In the genomic region with DNA sequence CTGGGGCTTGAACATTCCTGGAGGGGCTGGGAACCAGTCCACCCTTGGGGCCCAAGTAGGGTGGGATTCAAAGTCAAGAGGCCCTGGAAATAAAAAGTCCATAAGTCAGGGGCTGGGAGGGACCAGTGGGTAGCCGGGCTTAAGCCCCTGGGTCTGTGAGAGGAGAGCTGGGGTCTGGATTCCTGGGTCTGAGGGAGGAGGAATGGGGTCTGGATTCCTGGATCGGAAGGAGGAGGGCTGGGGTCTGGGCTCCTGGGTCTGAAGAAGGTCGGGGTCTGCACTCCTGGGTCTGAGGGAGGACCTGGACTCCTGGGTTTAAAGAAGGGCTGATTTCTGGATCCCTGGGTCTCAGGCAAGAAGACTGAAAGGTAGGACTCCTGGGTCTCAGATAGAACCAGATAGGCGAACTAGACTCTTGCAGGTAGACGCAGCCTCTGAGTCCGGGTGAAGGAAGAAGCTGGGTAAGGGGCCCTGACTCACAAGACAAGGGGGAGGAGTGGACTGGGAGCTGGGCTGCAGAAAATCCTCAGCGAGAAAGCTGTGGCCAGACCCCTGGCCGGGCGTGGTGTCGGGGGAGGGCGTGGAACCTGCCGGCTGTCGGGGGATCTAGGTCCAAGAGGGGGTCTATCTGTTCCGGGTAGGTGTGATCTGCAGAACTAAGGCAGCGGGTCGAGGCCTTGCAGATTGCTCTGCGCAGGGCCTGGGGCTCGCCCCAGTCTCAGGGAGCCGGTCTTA, we compare ENCODE assay signal across 8 mouse cellular contexts. TPM values are rescaled to one million over a fixed set of nuclear protein-coding genes. Genes with fewer than 3 reads are reported as not detected.
DNase-seq lines count a peak whose midpoint lies in the region; ATAC-seq and TF ChIP-seq lines count a peak whose summit lies in the region.

No protein-coding gene starts in this region.

- peaks cover 4% of the 10 kb centered on the region; the same call in 1 of the 2 replicates for H3K36me3 ChIP-seq in embryonic facial prominence, embryonic 11.5 days (replicated peaks; ENCODE audit: control insufficient read depth, insufficient read depth, low read depth, low read length)
- 0 out of 2 replicates have a peak, but pooled peaks cover 5% of the 10 kb centered on the region for H3K36me3 ChIP-seq in hindbrain, postnatal 0 days (ENCODE audit: insufficient read depth, low read length)
- peaks cover 17% of the 10 kb centered on the region for H3K36me3 ChIP-seq in midbrain, postnatal 0 days (ENCODE audit: insufficient read depth, low read length)

- H3K27ac ChIP-seq in layer of hippocampus, adult 2 months: peak overlapping the region; percentile 94
- H3K27ac ChIP-seq in embryonic facial prominence, embryonic 11.5 days (replicated peaks; ENCODE audit: low read depth, low read length): no peak overlapping the region
- H3K27ac ChIP-seq in hindbrain, postnatal 0 days: peak overlapping the region; percentile 79
- peak overlapping the region; percentile 88 for H3K27ac ChIP-seq in midbrain, postnatal 0 days (ENCODE audit: low read depth, low read length)

- no peak; the same call in 1 of the 2 replicates for ATAC-seq in embryonic facial prominence, embryonic 11.5 days (replicated peaks; ENCODE audit: insufficient number of reproducible peaks, low FRiP score, low TSS enrichment, low read depth)
- peak; percentile 4 for ATAC-seq in hindbrain, postnatal 0 days
- peak; percentile 15 for ATAC-seq in midbrain, postnatal 0 days (ENCODE audit: low FRiP score)

- no peak for DNase-seq in layer of hippocampus, adult 2 months (ENCODE audit: low spot score in 2 of 2)
- DNase-seq in layer of hippocampus, postnatal 10 days (ENCODE audit: low spot score in 2 of 2): no peak
- no peak for DNase-seq in embryonic facial prominence, embryonic 11.5 days (ENCODE audit: low spot score)
- no peak for DNase-seq in hindbrain, postnatal 0 days (ENCODE audit: low spot score)
- peak; percentile 12 for DNase-seq in midbrain, postnatal 0 days (ENCODE audit: low spot score)
- DNase-seq in right cerebral cortex, postnatal 25 days: no peak
- no peak for DNase-seq in spleen, postnatal 4 days (ENCODE audit: low spot score in 2 of 2)
- no peak for DNase-seq in kidney, adult 9 months

- H3K9me3 ChIP-seq in embryonic facial prominence, embryonic 11.5 days (replicated peaks; ENCODE audit: control insufficient read depth, low read length): no peaks in the 10 kb centered on the region
- H3K9me3 ChIP-seq in hindbrain, postnatal 0 days (ENCODE audit: low read length): no peaks in the 10 kb centered on the region
- H3K9me3 ChIP-seq in midbrain, postnatal 0 days (ENCODE audit: low read length): no peaks in the 10 kb centered on the region

- no peaks in the 10 kb centered on the region for H3K4me1 ChIP-seq in embryonic facial prominence, embryonic 11.5 days (ENCODE audit: control insufficient read depth, insufficient read depth, low read length)
- H3K4me1 ChIP-seq in hindbrain, postnatal 0 days (ENCODE audit: insufficient read depth, low read length): peaks cover 10% of the 10 kb centered on the region
- peaks cover 14% of the 10 kb centered on the region for H3K4me1 ChIP-seq in midbrain, postnatal 0 days (ENCODE audit: insufficient read depth, low read length)

- 5% methylated on average over 19 of the region's 19 CpGs for WGBS in embryonic facial prominence, embryonic 11.5 days
- 6% methylated on average over 18 of the region's 19 CpGs for WGBS in hindbrain, postnatal 0 days
- WGBS in midbrain, postnatal 0 days: 4% methylated on average over 19 of the region's 19 CpGs

- H3K9ac ChIP-seq in embryonic facial prominence, embryonic 11.5 days (replicated peaks; ENCODE audit: low read length): peak overlapping the region; percentile 89
- H3K9ac ChIP-seq in hindbrain, postnatal 0 days (replicated peaks; ENCODE audit: low read length): peak overlapping the region; percentile 95
- H3K9ac ChIP-seq in midbrain, postnatal 0 days (replicated peaks; ENCODE audit: low read length, poor library complexity, severe bottlenecking): peak overlapping the region; percentile 99

- no peak for TF ChIP-seq CTCF in layer of hippocampus, adult 2 months (conservative IDR thresholded peaks at IDR 0.05)
- TF ChIP-seq CTCF in hindbrain, postnatal 0 days (IDR thresholded peaks at IDR 0.05; ENCODE audit: low read depth): no peak
- no peak for TF ChIP-seq CTCF in midbrain, postnatal 0 days (IDR thresholded peaks at IDR 0.05)

- peak overlapping the region; percentile 79 for H3K4me3 ChIP-seq in layer of hippocampus, adult 2 months
- peak overlapping the region; percentile 77 for H3K4me3 ChIP-seq in embryonic facial prominence, embryonic 11.5 days (ENCODE audit: low read depth, low read length)
- H3K4me3 ChIP-seq in hindbrain, postnatal 0 days (ENCODE audit: low read length): peak overlapping the region; percentile 82
- H3K4me3 ChIP-seq in midbrain, postnatal 0 days (ENCODE audit: low read depth, low read length): peak overlapping the region; percentile 84

- H3K27me3 ChIP-seq in embryonic facial prominence, embryonic 11.5 days (ENCODE audit: control insufficient read depth, insufficient read depth, low read length): peaks cover 21% of the 10 kb centered on the region
- H3K27me3 ChIP-seq in hindbrain, postnatal 0 days (ENCODE audit: insufficient read depth, low read length): no peaks in the 10 kb centered on the region
- H3K27me3 ChIP-seq in midbrain, postnatal 0 days (ENCODE audit: insufficient read depth, low read length): no peaks in the 10 kb centered on the region

- H3K4me2 ChIP-seq in embryonic facial prominence, embryonic 11.5 days (ENCODE audit: low read depth, low read length): peak overlapping the region; percentile 62
- H3K4me2 ChIP-seq in hindbrain, postnatal 0 days (ENCODE audit: low read depth, low read length): peak overlapping the region; percentile 93
- peak overlapping the region; percentile 91 for H3K4me2 ChIP-seq in midbrain, postnatal 0 days (ENCODE audit: low read depth, low read length, poor library complexity, severe bottlenecking)

RNA-seq across cellular contexts. Expression of a gene that starts 0.5 kb away (rescaled TPM):
- total RNA-seq in layer of hippocampus, adult 2 months (2021): 10 to 100 TPM; 29.7 to 35.6 TPM
- total RNA-seq in layer of hippocampus, postnatal 10 days (2021): 10 to 100 TPM; 38.2 to 46.0 TPM
- polyA plus RNA-seq in embryonic facial prominence, embryonic 11.5 days (2014; fragmentation: Nextera tagmentation; extraction: Ambion mirVana): 25.3 and 28.4 TPM in 2 replicates
- 65.7 and 113 TPM in 2 replicates for total RNA-seq in hindbrain, postnatal 0 days (2014; rRNA removed)
- 37.4 and 40.2 TPM in 2 replicates for polyA plus RNA-seq in hindbrain, postnatal 0 days (2015; fragmentation: Nextera tagmentation; extraction: Ambion mirVana)
- total RNA-seq in midbrain, postnatal 0 days (2014; rRNA removed): 53.2 and 54.3 TPM in 2 replicates
- 43.1 and 43.3 TPM in 2 replicates for polyA plus RNA-seq in midbrain, postnatal 0 days (2015; fragmentation: Nextera tagmentation; extraction: Ambion mirVana)

RNA-seq across cellular contexts. Expression of a gene that starts 18.8 kb away (rescaled TPM):
- total RNA-seq in layer of hippocampus, adult 2 months (2021): 1 to 10 TPM; 7.0 to 8.1 TPM
- total RNA-seq in layer of hippocampus, postnatal 10 days (2021): 1 to 10 TPM; 4.5 TPM
- 7.5 and 9.4 TPM in 2 replicates for polyA plus RNA-seq in embryonic facial prominence, embryonic 11.5 days (2014; fragmentation: Nextera tagmentation; extraction: Ambion mirVana)
- 4.3 and 7.2 TPM in 2 replicates for total RNA-seq in hindbrain, postnatal 0 days (2014; rRNA removed)
- polyA plus RNA-seq in hindbrain, postnatal 0 days (2015; fragmentation: Nextera tagmentation; extraction: Ambion mirVana): 4.2 and 5.1 TPM in 2 replicates
- total RNA-seq in midbrain, postnatal 0 days (2014; rRNA removed): 3.9 and 7.3 TPM in 2 replicates
- polyA plus RNA-seq in midbrain, postnatal 0 days (2015; fragmentation: Nextera tagmentation; extraction: Ambion mirVana): 2.9 and 3.5 TPM in 2 replicates

RNA-seq across cellular contexts. Expression of a gene that starts 19.1 kb away (rescaled TPM):
- 10 to 100 TPM; 25.8 TPM for total RNA-seq in layer of hippocampus, adult 2 months (2021)
- 10 to 100 TPM; 22.2 to 23.4 TPM for total RNA-seq in layer of hippocampus, postnatal 10 days (2021)
- polyA plus RNA-seq in embryonic facial prominence, embryonic 11.5 days (2014; fragmentation: Nextera tagmentation; extraction: Ambion mirVana): 42.5 and 43.0 TPM in 2 replicates
- 41.1 and 44.0 TPM in 2 replicates for total RNA-seq in hindbrain, postnatal 0 days (2014; rRNA removed)
- 27.6 and 29.1 TPM in 2 replicates for polyA plus RNA-seq in hindbrain, postnatal 0 days (2015; fragmentation: Nextera tagmentation; extraction: Ambion mirVana)
- 35.5 and 36.1 TPM in 2 replicates for total RNA-seq in midbrain, postnatal 0 days (2014; rRNA removed)
- polyA plus RNA-seq in midbrain, postnatal 0 days (2015; fragmentation: Nextera tagmentation; extraction: Ambion mirVana): 22.8 and 25.7 TPM in 2 replicates

RNA-seq across cellular contexts. Expression of a gene that starts 19.9 kb away (rescaled TPM):
- not detected for total RNA-seq in layer of hippocampus, adult 2 months (2021)
- not detected for total RNA-seq in layer of hippocampus, postnatal 10 days (2021)
- 0.59 TPM in 1 of 2 replicates, not detected in the other for polyA plus RNA-seq in embryonic facial prominence, embryonic 11.5 days (2014; fragmentation: Nextera tagmentation; extraction: Ambion mirVana)
- not detected in 2 replicates for total RNA-seq in hindbrain, postnatal 0 days (2014; rRNA removed)
- polyA plus RNA-seq in hindbrain, postnatal 0 days (2015; fragmentation: Nextera tagmentation; extraction: Ambion mirVana): 2.3 and 3.0 TPM in 2 replicates
- total RNA-seq in midbrain, postnatal 0 days (2014; rRNA removed): not detected in 2 replicates
- 1.2 and 2.6 TPM in 2 replicates for polyA plus RNA-seq in midbrain, postnatal 0 days (2015; fragmentation: Nextera tagmentation; extraction: Ambion mirVana)

RNA-seq across cellular contexts. Expression of a gene that starts 24.5 kb away (rescaled TPM):
- 1 to 10 TPM in 1 of 2 experiments, under 1 TPM in 1; 0.71 to 1.0 TPM for total RNA-seq in layer of hippocampus, adult 2 months (2021)
- total RNA-seq in layer of hippocampus, postnatal 10 days (2021): under 1 TPM; 0.40 to 0.57 TPM
- polyA plus RNA-seq in embryonic facial prominence, embryonic 11.5 days (2014; fragmentation: Nextera tagmentation; extraction: Ambion mirVana): 0.06 TPM in 1 of 2 replicates, not detected in the other
- 0.31 and 0.72 TPM in 2 replicates for total RNA-seq in hindbrain, postnatal 0 days (2014; rRNA removed)
- 0.23 and 0.31 TPM in 2 replicates for polyA plus RNA-seq in hindbrain, postnatal 0 days (2015; fragmentation: Nextera tagmentation; extraction: Ambion mirVana)
- 0.49 and 1.8 TPM in 2 replicates for total RNA-seq in midbrain, postnatal 0 days (2014; rRNA removed)
- 0.45 and 0.46 TPM in 2 replicates for polyA plus RNA-seq in midbrain, postnatal 0 days (2015; fragmentation: Nextera tagmentation; extraction: Ambion mirVana)
